Mouse (Mus musculus): ENCODE results near the gene Gm20458. TPM values are rescaled to one million over a fixed set of nuclear protein-coding genes. Genes with fewer than 3 reads are reported as not detected.
A peak's percentile ranks its signal among the peaks of the same experiment; 100 is the strongest.

Gene Gm20458
- total RNA-seq, 2 experiments from 2014 or later = 0.48 to 3.0 TPM

DNA sequence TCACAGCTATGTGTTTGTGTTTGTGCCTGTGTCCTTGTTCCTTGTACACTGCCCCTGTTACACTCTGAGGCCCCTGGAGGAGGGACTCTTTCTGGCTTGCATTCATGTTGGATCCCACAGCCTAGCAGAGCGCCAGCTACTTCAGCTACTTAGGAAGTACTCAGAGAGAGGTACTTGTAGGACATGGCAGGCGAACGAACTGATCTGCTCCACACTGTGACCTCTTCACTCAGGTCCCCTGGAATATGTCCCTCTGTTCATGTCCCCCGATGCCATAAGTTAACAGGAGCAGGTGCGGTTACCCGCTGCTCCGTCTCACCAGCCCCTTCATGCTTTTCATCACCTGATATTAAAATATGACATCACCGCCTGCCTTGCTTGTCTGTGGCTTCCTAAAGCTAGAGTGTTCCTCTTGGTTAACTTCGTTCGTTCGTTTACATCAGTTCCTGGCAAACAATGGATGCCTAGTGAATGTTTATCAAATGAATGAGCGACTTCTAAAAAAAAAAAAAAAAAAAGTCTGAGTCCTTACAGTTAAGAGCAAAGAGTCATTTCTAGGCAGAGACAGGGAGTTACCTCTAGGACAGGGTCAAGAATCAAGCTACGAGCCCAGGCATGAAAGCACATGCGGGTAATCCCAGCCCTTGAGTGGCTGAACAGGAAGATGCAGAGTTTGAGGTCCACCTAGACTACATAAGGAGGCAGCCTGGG, 7.6 kb upstream of the Gm20458 start:
- no peak for DNase-seq (ENCODE audit: low spot score in 2 of 2)

GRCm38 (mm10) chr2:164453887-164454500, 6.8 kb upstream of the Gm20458 start:
- DNase-seq (ENCODE audit: low spot score in 2 of 2) = no peak

DNA sequence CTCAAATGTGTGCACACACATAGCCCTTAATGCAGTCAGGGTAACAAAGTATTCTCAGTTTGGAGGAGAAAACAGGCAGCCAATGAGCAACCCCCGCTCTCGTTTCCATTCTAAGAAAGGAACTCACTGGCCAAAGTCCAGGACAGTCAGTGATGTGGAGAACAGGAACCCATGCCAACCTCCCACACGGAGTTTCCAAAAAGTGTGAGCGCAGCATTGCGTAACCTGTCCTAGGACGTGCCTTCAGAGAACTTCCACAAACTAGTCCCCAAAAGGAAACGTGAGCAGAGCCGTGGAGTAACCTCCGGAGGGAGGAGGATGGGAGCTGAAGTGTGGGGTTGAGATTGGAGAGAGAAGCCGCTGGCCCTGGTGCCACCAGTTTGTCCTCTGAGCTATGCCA, 5.9 kb upstream of the Gm20458 start:
- DNase-seq (ENCODE audit: low spot score in 2 of 2) = no peak

- no peak for DNase-seq (ENCODE audit: low spot score in 2 of 2)
Measured at GRCm38 (mm10) chr2:164455421-164456190, 5.2 kb upstream of the Gm20458 start.

DNA sequence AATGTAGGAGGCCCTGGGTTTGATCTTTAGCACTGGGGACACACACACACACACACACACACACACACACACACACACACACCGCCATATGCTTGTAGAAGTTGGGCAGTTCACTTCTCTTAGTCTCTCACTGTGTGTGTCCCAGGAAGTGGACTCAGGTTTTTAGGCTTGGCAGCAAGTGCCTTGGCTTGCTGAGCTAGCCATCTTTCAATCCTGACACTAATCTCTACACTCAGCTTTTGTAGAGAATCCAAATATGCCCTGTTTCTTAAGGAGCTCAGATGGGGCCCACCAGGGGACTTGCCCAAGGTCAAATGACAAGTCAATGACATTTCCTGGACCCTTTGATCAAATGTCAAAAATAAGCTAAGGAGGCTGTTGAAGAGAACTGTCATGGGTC, 4.4 kb upstream of the Gm20458 start:
- no peak for DNase-seq (ENCODE audit: low spot score in 2 of 2)

DNA sequence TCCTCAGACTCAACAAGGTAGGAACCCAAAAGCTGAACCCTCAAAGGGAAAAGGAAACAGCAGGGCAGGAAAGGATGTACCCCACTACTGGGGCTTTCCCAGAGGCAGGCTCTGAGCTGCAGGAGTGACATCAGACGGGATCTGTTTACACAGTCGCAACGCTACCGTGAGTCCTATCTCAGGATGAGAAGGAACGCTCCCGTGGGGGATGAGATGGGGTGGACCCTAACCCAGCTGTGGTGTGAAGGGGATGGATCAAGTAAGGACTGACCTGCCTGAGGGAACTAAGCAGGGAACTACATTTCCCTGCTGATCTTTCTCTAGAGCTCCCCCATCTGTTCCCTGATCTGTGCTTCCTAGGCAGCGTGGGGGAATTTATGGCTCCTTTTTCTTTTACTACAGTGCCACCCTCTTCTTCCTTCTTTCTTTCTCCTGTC, 3.9 kb upstream of the Gm20458 start, which contains the start of gene Sys1:
TSS of gene Sys1 (plus strand) at position 101 of the 437 bp plus-strand sequence.
- DNase-seq (ENCODE audit: low spot score in 2 of 2) = no peak

DNA sequence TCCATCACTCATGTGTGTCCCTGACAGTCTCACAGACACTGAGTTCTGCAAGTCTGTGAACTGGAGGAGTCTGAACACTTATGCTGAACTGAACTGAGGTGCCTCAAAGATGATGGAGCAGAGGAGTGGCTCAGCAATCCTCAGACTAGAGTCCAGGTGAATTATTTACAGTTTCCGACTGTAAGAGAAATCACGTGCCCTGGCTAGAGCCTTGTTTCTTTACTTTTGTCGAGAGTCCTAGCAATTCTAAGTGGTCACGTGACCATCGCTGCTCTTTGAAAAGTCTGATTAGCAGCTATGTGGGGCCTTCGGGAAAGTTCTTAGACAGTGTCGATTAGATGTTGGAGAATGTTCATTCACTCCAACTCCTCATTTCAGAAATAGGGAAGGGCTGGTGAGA, 2.8 kb upstream of the Gm20458 start:
- DNase-seq (ENCODE audit: low spot score in 2 of 2) = no peak

DNA sequence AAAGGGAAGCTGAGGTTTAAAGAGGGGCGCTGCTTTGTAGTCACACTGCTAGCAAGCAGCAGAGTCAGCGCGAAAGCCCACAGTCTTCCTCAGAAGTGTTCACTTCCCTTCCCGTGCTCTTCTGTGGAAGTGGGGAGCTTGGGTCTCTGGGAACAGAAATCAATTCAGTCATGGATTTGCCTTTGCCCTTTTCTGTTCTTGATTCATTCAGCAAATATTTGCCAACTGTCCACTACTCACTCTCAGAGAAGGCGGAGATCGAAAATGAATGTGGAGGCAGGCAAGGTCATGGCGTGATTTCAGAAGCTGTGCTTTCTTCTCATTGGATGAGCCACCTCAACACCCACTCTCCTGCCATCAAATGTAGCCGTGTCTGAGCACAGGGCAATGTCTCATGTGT, 2.2 kb upstream of the Gm20458 start:
- DNase-seq (ENCODE audit: low spot score in 2 of 2) = peak in 1 of 2 experiments; percentile 26

GRCm38 (mm10) chr2:164465161-164465560, 4.4 kb downstream of the Gm20458 start:
- DNase-seq (ENCODE audit: low spot score in 2 of 2) = no peak

DNA sequence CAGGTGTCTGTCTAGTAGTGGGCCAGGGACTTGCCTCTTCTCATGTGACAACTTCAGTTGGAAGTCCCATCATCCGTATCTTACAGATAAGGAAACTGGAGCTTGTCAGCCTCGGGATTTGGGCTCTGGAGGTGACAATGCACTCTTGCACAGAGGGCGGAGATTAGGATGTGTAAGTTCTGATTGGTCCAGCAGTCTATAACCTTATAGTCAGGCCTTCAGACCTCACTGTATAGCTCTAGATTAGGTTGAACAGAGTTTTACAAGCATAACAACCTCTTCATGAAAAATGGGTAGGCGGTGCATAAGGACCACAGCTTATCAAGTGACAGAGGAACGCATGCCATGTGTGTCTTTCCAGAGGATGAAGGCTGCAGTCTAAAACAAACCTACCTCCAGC, 6.0 kb downstream of the Gm20458 start:
- no peak for DNase-seq (ENCODE audit: low spot score in 2 of 2)

DNA sequence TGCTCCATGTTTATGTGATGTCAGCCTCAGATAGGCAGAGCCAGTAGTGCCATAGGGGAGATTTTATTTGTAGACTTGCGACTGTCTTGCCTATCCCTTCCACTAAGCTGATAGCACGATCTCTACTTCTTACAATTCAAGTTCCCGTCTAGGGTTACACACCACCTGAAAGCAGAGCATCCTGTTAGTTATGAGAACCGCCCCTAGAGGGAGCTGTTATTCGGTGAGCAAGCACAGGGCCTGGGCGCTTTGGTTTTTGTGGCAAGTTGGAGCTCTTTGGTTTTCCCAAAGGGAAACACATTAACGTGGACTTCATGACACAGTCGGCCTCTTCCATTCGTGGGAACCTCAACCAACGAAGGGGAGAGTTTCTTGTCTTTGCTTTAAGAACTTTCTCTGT, 9.5 kb downstream of the Gm20458 start:
- DNase-seq (ENCODE audit: low spot score in 2 of 2) = no peak

GRCm38 (mm10) chr2:164473624-164474023, 12.9 kb downstream of the Gm20458 start, which contains the start of gene Trp53tg5:
Trp53tg5 (minus strand) TSS chr2:164473724.
- no peak for DNase-seq (ENCODE audit: low spot score in 2 of 2)

- DNase-seq (ENCODE audit: low spot score in 2 of 2) = no peak
Measured at GRCm38 (mm10) chr2:164485681-164486257, 25.0 kb downstream of the Gm20458 start, which contains the start of gene Dbndd2. Dbndd2 (plus strand) TSS chr2:164486106.

- no peak for DNase-seq (ENCODE audit: low spot score in 2 of 2)
Measured at GRCm38 (mm10) chr2:164486258-164487114, 25.7 kb downstream of the Gm20458 start.

DNA sequence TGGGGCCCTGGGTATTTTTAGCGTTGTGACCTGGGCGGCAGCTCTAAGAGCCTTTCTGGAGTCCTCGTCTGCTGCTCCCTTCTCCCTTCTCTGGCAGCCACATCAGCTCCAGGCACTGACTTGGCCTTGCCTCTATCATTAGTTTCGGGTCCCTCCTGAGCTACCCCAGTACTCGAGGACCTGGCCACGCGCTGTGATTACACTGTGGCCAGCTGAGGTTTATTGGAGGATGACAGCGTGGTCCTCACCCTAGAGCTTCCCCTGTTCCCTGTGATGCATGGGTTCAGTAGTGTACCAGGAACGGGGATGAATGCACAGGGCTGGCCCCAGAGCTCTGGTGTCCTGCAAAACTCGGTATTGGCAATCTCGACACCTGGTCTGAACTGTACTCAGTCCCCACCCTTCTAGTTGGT, 26.4 kb downstream of the Gm20458 start:
- DNase-seq (ENCODE audit: low spot score in 2 of 2) = no peak

- no peak for DNase-seq (ENCODE audit: low spot score in 2 of 2)
Measured at GRCm38 (mm10) chr2:164487812-164488211, 27.0 kb downstream of the Gm20458 start.

DNA sequence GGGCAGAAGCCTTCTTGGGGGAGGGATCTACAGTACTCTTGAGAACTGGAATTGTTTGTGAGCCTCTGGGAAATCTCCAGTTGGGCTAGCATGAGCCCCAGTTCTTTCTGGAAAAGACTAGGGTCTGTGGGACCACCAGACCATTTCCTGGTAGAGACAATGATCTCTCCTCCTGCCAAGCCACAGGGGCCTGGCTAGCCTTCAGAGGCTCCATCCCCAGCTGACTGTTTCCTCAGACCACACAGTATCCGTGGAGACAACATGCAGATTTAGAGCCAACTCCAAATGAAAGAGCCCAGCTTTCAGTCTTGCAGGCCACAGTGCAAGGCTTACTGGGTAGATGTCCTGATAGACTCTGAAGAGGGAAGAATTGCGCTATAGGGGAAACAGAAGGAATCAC, 33.4 kb downstream of the Gm20458 start:
- DNase-seq (ENCODE audit: low spot score in 2 of 2) = no peak

DNA sequence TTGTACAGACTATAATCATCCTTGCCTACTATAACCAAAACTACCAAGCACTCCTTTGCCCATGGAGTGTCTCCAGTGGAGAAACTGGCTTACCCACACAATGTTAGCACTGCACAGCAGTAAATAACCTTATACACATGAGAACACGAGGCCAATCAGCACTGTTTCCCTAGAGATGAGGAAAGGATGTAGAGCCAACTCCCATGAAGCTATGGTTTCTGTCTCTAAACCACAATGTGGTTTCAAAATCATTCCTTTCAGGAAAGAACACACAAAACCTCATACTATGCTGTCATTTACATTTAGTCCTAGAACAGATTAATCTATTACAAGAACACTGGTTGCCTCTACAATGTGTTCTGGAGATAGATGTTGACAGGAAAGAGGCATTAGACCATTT, 35.6 kb downstream of the Gm20458 start:
- no peak for DNase-seq (ENCODE audit: low spot score in 2 of 2)

DNA sequence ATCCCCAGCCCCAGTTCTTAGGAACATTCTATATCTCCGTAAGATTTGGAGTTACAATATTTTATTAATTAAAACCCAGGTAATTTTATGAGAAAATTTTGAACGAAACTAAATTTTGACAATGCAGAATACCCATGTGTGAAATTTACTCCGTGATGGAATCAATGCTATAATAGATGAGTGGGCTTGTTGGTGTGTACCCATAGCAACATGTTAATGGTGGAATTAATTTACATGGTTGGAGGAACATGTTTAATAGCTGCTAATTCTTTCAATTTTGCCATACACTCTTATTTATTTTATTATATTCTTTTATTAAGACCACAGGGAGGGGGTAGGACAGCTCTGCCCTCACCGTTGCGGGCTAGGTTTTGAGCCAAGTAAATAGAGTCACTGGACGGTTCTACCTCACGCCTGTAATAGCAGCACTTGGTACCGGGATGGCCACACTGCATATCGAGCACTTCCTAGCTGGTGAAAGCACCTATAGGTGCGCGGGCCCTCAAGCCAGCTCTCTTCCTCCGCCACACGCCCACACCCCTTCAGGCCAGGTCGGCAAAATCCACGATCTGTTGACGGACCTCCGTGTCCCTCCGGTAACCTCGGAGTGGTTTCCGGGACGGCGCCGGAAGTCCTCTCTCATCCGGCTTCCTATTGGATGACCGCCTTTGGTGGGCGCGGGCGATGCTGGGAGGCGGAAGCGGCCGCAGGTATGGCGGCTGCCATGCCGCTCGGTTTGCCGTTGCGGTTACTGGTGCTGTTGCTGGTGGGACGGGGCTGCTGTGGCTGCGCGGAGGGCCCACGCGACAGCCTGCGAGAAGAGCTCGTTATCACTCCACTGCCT, 36.3 kb downstream of the Gm20458 start, which contains the start of gene Pigt:
TSS of gene Pigt (plus strand) at position 674 of the 844 bp plus-strand sequence.
- DNase-seq (ENCODE audit: low spot score in 2 of 2) = peak; percentile 72 to 78
